Mouse (Mus musculus) bone marrow macrophage, adult 2 months (primary cell): ENCODE measurements around the gene Helz.

Source experiments
- CTCF ChIP-seq: IDR thresholded peaks from 2 replicates; pipeline ENCODE4 v1.5.1; 2012; ENCODE audit warnings: low read depth, mild to moderate bottlenecking, low read length, moderate library complexity
- POLR2A ChIP-seq: IDR thresholded peaks from 2 replicates; pipeline ENCODE4 v1.6.1; 2012; ENCODE audit warnings: mild to moderate bottlenecking, low read depth, low read length, borderline replicate concordance

GRCm38 (mm10) chr11:107674601-107675000 lies 126.9 kb downstream of the Helz start:
- no peak for TF ChIP-seq CTCF
- no peak for TF ChIP-seq POLR2A
